Mouse (Mus musculus) adrenal gland, postnatal 4 days (tissue): ENCODE results near the gene Suclg2. TPM values are rescaled to one million over a fixed set of nuclear protein-coding genes. Genes with fewer than 3 reads are reported as not detected.

Source experiments
- DNase-seq, 2 experiments: peaks; one replicate each; pipeline ENCODE4 v3.0.0; 2021 to 2022; ENCODE audit warnings: low spot score in 2 of 2, mixed read lengths in 2 of 2
- total RNA-seq, 2 experiments: library from RNA; stranded (reverse); gene quantifications; 2 replicates each; pipeline ENCODE4 v1.2.3; 2021

Suclg2 gene
- total RNA-seq, 2 experiments from 2014 or later, result 130 to 135 TPM

- no peak for DNase-seq
Measured at GRCm38 (mm10) chr6:95573035-95573759, 145.4 kb downstream of the Suclg2 start.

DNA sequence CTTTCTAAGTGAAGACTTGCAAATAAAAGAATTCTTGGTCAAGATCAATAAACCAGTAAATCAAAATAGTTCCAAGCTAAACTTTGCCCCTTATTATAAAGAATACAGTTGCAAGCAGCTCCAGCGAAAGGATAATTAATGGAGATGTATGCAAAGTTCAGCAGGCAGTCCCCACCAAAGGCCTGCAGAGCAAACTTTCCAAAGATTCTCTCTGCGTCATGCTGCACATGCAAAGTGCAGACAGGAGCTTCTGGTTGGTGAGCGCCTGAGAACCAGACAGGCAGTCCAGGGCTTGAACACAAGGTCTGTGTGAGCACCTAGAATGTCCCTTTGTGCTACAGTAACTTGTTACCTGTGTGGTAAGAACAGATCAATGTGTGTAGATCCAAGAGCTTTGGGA, 147.0 kb downstream of the Suclg2 start:
- DNase-seq, result no peak

GRCm38 (mm10) chr6:95563355-95564009, 155.1 kb downstream of the Suclg2 start:
- DNase-seq, result no peak

- DNase-seq, result no peak
Measured at GRCm38 (mm10) chr6:95556320-95556719, 162.3 kb downstream of the Suclg2 start.

DNA sequence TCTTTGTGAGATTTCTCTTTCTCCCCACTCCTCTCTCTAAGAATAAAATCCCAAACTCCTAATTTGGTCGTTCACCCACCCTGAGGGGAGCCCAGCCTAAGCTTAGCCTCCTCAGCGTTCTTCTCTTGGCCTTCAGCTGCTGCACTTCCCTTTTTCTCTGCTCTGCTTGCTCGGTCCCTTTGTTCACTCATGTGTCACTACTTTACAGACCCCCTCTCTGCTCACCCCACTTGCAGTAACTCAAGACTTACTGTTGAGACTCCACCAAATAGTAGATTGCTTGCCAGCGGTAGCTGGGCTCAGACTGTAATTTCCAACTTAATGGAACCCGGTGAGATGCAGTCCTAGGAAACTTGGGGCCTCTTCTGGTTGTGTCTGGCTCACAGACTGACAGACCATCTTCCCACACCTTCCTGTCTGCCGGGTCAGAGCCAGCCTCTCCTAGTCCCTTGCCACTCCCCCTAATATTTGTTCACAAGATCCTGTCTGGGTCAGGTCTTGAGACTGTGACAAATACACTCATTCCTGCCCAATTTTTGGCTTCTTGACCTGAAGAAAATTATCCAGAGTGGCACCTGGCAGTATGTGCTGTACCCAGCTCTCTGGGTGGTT, 166.2 kb downstream of the Suclg2 start:
- no peak for DNase-seq

- no peak for DNase-seq
Measured at GRCm38 (mm10) chr6:95551000-95551399, 167.6 kb downstream of the Suclg2 start.

GRCm38 (mm10) chr6:95546189-95546832, 172.3 kb downstream of the Suclg2 start:
- no peak for DNase-seq

DNA sequence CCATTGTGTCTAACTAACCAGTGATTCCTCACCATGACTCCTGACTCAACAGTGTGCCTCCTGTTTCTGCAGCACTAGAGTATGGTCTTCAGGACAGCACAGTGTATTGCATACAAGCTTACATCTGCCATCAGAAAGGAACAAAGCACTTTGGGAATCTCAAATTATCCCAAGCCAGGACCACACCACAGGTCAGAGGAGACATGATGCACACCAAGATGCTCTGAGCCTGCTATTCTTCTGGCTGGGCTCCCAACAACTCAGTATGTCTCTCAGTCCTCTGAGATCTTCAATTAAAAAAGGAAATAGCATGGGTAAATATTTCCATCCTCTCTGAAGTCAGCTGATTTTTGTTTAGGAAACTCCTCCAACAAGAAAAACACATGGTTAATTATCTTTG, 172.9 kb downstream of the Suclg2 start:
- no peak for DNase-seq

DNA sequence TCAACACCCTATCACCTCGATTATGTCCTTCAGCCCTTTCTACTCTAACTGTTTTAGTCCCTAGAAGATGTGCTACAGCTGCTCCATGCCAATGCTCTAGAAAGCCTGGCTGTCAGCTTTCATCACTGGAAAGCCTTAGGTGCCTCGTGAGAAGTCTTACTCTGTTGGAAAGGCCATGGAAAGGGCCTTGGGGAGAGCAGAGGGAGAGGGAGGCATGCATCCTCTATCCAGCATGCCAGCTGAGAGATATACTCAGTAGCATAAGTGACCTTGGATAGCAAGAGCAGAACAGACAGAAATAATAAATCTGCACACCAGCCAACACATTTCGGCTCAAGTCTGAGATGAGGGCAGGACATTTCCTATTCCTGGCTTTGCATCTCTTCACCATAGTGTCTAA, 173.3 kb downstream of the Suclg2 start:
- no peak for DNase-seq

DNA sequence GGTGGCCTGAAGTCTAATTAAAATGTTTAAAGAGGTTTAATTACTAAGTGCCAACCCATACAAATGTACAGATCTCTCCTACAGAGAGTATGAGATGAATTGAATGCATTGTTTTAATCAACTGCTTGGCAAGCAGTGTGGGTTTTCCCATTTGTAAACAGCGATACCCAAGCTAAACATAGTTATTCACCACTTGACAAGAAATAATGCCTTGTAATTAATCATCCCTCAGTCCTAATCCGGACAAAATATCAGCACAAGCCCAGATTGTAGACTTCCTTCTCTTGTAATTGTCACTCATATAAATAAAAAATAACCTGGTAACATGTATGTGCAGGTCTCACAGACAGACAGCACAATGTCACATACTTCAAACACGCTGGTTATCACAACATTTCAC, 183.4 kb downstream of the Suclg2 start:
- no peak for DNase-seq

DNA sequence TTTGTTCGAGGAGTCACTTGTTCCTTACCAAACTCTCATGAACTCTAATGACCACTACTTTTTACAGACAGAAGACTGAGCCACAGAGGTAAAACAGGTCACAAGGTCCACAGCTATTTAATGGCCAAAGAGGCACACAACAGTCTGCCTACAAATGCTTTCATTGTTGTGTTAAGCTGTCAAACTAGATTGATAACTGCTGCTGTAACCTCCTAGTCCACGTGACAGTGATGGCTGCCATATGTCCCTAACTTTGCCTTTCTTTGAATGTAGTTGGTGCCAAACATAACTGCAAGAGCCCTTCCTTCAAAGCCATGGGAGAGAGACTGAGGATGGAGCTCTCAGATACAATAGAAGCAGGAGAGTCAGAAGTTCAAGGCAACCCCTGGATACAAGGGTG, 198.8 kb downstream of the Suclg2 start:
- DNase-seq, result no peak

- DNase-seq, result no peak
Measured at GRCm38 (mm10) chr6:95518406-95518805, 200.2 kb downstream of the Suclg2 start.

DNA sequence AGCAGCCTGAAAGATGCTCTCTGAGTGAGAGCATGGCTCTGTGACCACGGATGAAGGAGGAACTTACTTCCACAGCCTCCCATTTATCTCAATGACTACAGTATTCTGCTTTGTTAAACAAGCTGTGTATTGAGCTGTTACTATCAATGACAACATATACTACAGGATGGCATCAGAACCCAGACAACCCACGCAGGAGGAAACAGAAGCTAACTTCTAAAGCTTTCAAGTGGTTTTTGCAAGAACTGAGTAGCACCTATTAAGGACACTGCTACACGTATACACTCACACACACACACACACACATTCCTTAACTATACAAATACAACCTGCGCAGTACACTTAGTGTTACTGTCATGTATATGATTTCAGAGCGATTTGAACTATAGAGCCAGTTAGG, 202.9 kb downstream of the Suclg2 start:
- no peak for DNase-seq

DNA sequence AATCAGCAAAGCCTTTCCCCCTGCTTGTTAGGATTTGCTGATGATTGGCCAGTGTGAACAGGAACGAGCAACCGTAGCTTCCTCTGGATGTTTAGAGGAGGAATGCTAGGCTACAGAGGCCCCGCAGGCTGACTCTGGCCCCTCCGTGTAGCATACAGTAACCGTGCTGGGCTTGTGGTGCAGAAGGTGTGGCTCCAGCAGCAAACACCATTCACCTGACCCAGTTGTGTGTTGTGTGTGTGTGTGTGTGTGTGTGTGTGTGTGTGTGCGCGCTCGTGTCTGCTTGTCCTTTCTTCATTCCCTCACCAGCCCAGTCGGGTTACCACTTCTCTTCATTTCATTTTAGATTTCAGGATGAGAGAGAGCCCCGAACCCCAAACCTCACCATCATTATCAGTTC, 203.9 kb downstream of the Suclg2 start:
- DNase-seq, result no peak

GRCm38 (mm10) chr6:95511689-95512088, 206.9 kb downstream of the Suclg2 start:
- no peak for DNase-seq

GRCm38 (mm10) chr6:95500771-95501170, 217.8 kb downstream of the Suclg2 start:
- DNase-seq, result no peak

DNA sequence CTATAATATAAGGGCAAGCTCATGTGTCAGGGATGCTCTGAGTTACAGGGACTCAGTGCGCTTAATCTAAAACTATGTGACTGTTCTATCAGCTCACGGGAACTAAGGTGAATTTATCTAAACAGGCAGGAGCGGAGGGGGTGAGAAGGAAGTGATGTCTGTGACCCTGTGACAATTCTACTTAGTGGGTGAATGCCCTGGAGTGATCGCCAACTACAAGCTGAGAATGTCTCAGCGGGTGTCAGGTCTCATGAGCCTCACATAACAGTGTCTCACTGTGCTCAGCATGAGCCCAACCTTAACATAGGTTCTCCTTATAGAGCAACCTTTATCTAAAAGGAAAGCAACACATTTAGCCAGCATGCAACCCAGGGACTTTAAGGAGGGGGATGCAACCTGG, 219.0 kb downstream of the Suclg2 start:
- no peak for DNase-seq

- no peak for DNase-seq
Measured at GRCm38 (mm10) chr6:95492216-95492956, 226.2 kb downstream of the Suclg2 start.

DNA sequence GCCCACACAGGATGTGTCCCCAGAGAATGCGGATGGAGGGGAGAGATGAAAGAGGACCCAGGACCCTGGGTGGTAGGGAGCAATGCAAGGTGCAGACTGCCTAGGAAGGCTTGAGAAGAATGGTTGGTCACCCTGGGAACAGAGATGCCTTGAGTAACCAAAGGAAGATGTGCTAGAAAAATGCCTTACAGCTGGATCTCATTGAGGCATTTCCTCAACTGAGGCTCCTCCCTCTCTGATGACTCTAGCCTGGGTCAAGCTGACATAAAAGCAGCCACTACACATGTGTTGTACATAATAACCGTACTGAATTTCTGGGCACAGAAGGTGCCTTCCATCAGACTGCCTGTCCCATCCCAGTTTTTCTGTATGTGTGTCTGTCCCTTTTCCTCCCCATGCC, 227.6 kb downstream of the Suclg2 start:
- DNase-seq, result no peak

- no peak for DNase-seq
Measured at GRCm38 (mm10) chr6:95485791-95486190, 232.8 kb downstream of the Suclg2 start.

GRCm38 (mm10) chr6:95484183-95484818, 234.3 kb downstream of the Suclg2 start:
- DNase-seq, result no peak
